Mouse (Mus musculus) MEL (cell line): Measurements from ENCODE around the gene Fgd4. TPM values are rescaled to one million over a fixed set of nuclear protein-coding genes. Genes with fewer than 3 reads are reported as not detected.

Source experiments
- DNase-seq: peaks from one replicate; pipeline ENCODE4 v3.0.0; 2011; ENCODE audit warnings: low read depth, low spot score
- H3K27ac ChIP-seq: 2 replicates; pipeline ENCODE4 v1.5.1; 2012; ENCODE audit warnings: low read depth, mild to moderate bottlenecking, control low read depth, low read length, moderate library complexity; ENCODE audit not compliant: control insufficient read depth
- H3K27me3 ChIP-seq, 2 experiments: fragments of 150-350 bp in 1 of 2; sonication (generic) in 1 of 2; 2 replicates each; pipeline ENCODE4 v1.6.1; 2012; ENCODE audit warnings: low read length in 2 of 2, mild to moderate bottlenecking in 2 of 2, improper control_type of control experiment in 1 of 2, moderate library complexity in 1 of 2; ENCODE audit not compliant: insufficient read depth in 2 of 2, control insufficient read depth in 1 of 2
- H3K36me3 ChIP-seq, 2 experiments: 2 replicates each; pipeline ENCODE4 v1.6.1; 2012 to 2014; ENCODE audit warnings: low read length in 2 of 2, improper control_type of control experiment in 1 of 2, inconsistent platforms in 1 of 2, mild to moderate bottlenecking in 1 of 2; ENCODE audit not compliant: insufficient read depth in 2 of 2, control insufficient read depth in 1 of 2
- H3K4me1 ChIP-seq, 2 experiments: fragments of 150-350 bp in 1 of 2; sonication (generic) in 1 of 2; 2 replicates each; pipeline ENCODE4 v1.6.1; 2012; ENCODE audit warnings: low read length in 2 of 2, improper control_type of control experiment in 1 of 2, mild to moderate bottlenecking in 1 of 2; ENCODE audit not compliant: insufficient read depth in 2 of 2, control insufficient read depth in 1 of 2
- H3K4me3 ChIP-seq, 2 experiments: fragments of 150-350 bp in 1 of 2; sonication (generic) in 1 of 2; 2 replicates each; pipeline ENCODE4 v1.5.1; 2012; ENCODE audit warnings: low read depth in 2 of 2, low read length in 2 of 2, mild to moderate bottlenecking in 2 of 2, moderate library complexity in 2 of 2, control low read depth in 1 of 2, improper control_type of control experiment in 1 of 2; ENCODE audit not compliant: control insufficient read depth in 1 of 2, insufficient read depth in 1 of 2
- H3K79me2 ChIP-seq: 2 replicates; pipeline ENCODE4 v1.6.1; 2012; ENCODE audit warnings: mild to moderate bottlenecking, low read length, moderate library complexity; ENCODE audit not compliant: control insufficient read depth, poor library complexity, insufficient read depth
- H3K9ac ChIP-seq: 2 replicates; pipeline ENCODE4 v1.6.1; 2012; ENCODE audit warnings: low read depth, mild to moderate bottlenecking, control low read depth, low read length, moderate library complexity; ENCODE audit not compliant: control insufficient read depth, poor library complexity, severe bottlenecking
- H3K9me3 ChIP-seq: fragments of 150-350 bp; sonication (generic); replicated peaks from 2 replicates; pipeline ENCODE4 v1.6.1; 2012; ENCODE audit warnings: mild to moderate bottlenecking, low read length, improper control_type of control experiment, moderate library complexity; ENCODE audit not compliant: insufficient read depth
- CHD1 ChIP-seq: IDR thresholded peaks from 2 replicates; pipeline ENCODE4 v1.6.1; 2012; ENCODE audit warnings: low read depth, mild to moderate bottlenecking, inconsistent platforms, low read length, improper control_type of control experiment
- ELF1 ChIP-seq: IDR thresholded peaks from 2 replicates; pipeline ENCODE4 v1.6.1; 2014; ENCODE audit warnings: low read depth, mild to moderate bottlenecking, inconsistent platforms, low read length, improper control_type of control experiment, moderate library complexity
- EP300 ChIP-seq, 2 experiments: IDR thresholded peaks; 2 replicates each; pipeline ENCODE4 v1.6.1; 2011; ENCODE audit warnings: improper control_type of control experiment in 2 of 2, low read length in 2 of 2, low read depth in 1 of 2, mild to moderate bottlenecking in 1 of 2
- ETS1 ChIP-seq: IDR thresholded peaks from 2 replicates; pipeline ENCODE4 v1.6.1; 2012; ENCODE audit warnings: low read depth, mild to moderate bottlenecking, inconsistent platforms, low read length, improper control_type of control experiment, moderate library complexity
- GABPA ChIP-seq: IDR thresholded peaks from 2 replicates; pipeline ENCODE4 v1.6.1; 2012; ENCODE audit warnings: low read depth, mild to moderate bottlenecking, inconsistent platforms, low read length, improper control_type of control experiment, moderate library complexity
- GATA1 ChIP-seq: IDR thresholded peaks from 2 replicates; pipeline ENCODE4 v1.6.1; 2011; ENCODE audit warnings: low read depth, low read length, improper control_type of control experiment
- JUND ChIP-seq: IDR thresholded peaks from 2 replicates; pipeline ENCODE4 v1.6.1; 2011; ENCODE audit warnings: low read depth, mild to moderate bottlenecking, improper control_type of control experiment, low read length
- KAT2A ChIP-seq: conservative IDR thresholded peaks from 2 replicates; pipeline ENCODE4 v1.6.1; 2012; ENCODE audit warnings: low read depth, low read length, improper control_type of control experiment, inconsistent platforms
- MAFK ChIP-seq: IDR thresholded peaks from 2 replicates; pipeline ENCODE4 v1.6.1; 2011; ENCODE audit warnings: low read depth, mild to moderate bottlenecking, low read length, improper control_type of control experiment, borderline replicate concordance
- MEF2A ChIP-seq: IDR thresholded peaks from 2 replicates; pipeline ENCODE4 v1.6.1; 2014; ENCODE audit warnings: low read depth, mild to moderate bottlenecking, inconsistent platforms, low read length, improper control_type of control experiment; ENCODE audit not compliant: poor library complexity, insufficient replicate concordance, severe bottlenecking; ENCODE audit errors: extremely low read depth
- MYB ChIP-seq: IDR thresholded peaks from 2 replicates; pipeline ENCODE4 v1.6.1; 2011; ENCODE audit warnings: mild to moderate bottlenecking, low read depth, low read length, improper control_type of control experiment
- MYC ChIP-seq: IDR thresholded peaks from 2 replicates; pipeline ENCODE4 v1.6.1; 2011; ENCODE audit warnings: low read depth, mild to moderate bottlenecking, low read length, improper control_type of control experiment, moderate library complexity
- NELFE ChIP-seq: IDR thresholded peaks from 2 replicates; pipeline ENCODE4 v1.6.1; 2011; ENCODE audit warnings: low read depth, low read length, improper control_type of control experiment
- NRF1 ChIP-seq: IDR thresholded peaks from 2 replicates; pipeline ENCODE4 v1.6.1; 2014; ENCODE audit warnings: low read depth, mild to moderate bottlenecking, inconsistent platforms, low read length, improper control_type of control experiment, moderate library complexity; ENCODE audit not compliant: poor library complexity, insufficient read depth, severe bottlenecking
- POLR2A ChIP-seq, 2 experiments: IDR thresholded peaks; 2 replicates each; pipeline ENCODE4 v1.6.1; 2011 to 2012; ENCODE audit warnings: low read length in 2 of 2, mild to moderate bottlenecking in 2 of 2, control low read depth in 1 of 2, improper control_type of control experiment in 1 of 2, low read depth in 1 of 2, moderate library complexity in 1 of 2; ENCODE audit not compliant: control insufficient read depth in 1 of 2, insufficient read depth in 1 of 2, poor library complexity in 1 of 2
- POLR2AphosphoS2 ChIP-seq: IDR thresholded peaks from 2 replicates; pipeline ENCODE4 v1.6.1; 2011; ENCODE audit warnings: low read length, improper control_type of control experiment
- RAD21 ChIP-seq: IDR thresholded peaks from 2 replicates; pipeline ENCODE4 v1.6.1; 2011; ENCODE audit warnings: mild to moderate bottlenecking, low read depth, low read length, improper control_type of control experiment
- RCOR1 ChIP-seq: IDR thresholded peaks from 2 replicates; pipeline ENCODE4 v1.6.1; 2012; ENCODE audit warnings: low read depth, mild to moderate bottlenecking, inconsistent platforms, low read length, improper control_type of control experiment
- SMC3 ChIP-seq: IDR thresholded peaks from 2 replicates; pipeline ENCODE4 v1.6.1; 2011; ENCODE audit warnings: low read depth, low read length, improper control_type of control experiment
- TBP ChIP-seq: IDR thresholded peaks from 2 replicates; pipeline ENCODE4 v1.8.0; 2011; ENCODE audit warnings: low read depth, low read length, improper control_type of control experiment
- UBTF ChIP-seq: IDR thresholded peaks from 2 replicates; pipeline ENCODE4 v1.6.1; 2012; ENCODE audit warnings: low read depth, mild to moderate bottlenecking, inconsistent platforms, low read length, improper control_type of control experiment, moderate library complexity, borderline replicate concordance; ENCODE audit not compliant: insufficient read depth
- USF2 ChIP-seq, 2 experiments: IDR thresholded peaks; 2 replicates each; pipeline ENCODE4 v1.6.1; 2011 to 2012; ENCODE audit warnings: improper control_type of control experiment in 2 of 2, low read length in 2 of 2, borderline replicate concordance in 1 of 2, inconsistent platforms in 1 of 2, low read depth in 1 of 2, mild to moderate bottlenecking in 1 of 2; ENCODE audit not compliant: insufficient read depth in 1 of 2
- ZC3H11A ChIP-seq: IDR thresholded peaks from 2 replicates; pipeline ENCODE4 v1.6.1; 2012; ENCODE audit warnings: low read depth, mild to moderate bottlenecking, inconsistent platforms, low read length, improper control_type of control experiment
- ZKSCAN1 ChIP-seq: IDR thresholded peaks from 2 replicates; pipeline ENCODE4 v1.6.1; 2012; ENCODE audit warnings: low read depth, mild to moderate bottlenecking, inconsistent platforms, low read length, improper control_type of control experiment, moderate library complexity
- ZNF384 ChIP-seq: IDR thresholded peaks from 2 replicates; pipeline ENCODE4 v1.6.1; 2012; ENCODE audit warnings: low read depth, mild to moderate bottlenecking, inconsistent platforms, low read length, improper control_type of control experiment
- polyA plus RNA-seq, 2 experiments: library from polyadenylated mRNA; stranded (reverse) in 1 of 2; unstranded in 1 of 2; fragments of >175 nt in 1 of 2; fragments of >200 nt in 1 of 2; gene quantifications; 2 replicates each; pipeline versions ENCODE4 v1.2.1 to v1.2.4; 2012; ENCODE audit warnings: low replicate concordance in 2 of 2, low read depth in 1 of 2; ENCODE audit not compliant: insufficient read length in 2 of 2, insufficient read depth in 1 of 2, missing spikeins in 1 of 2
- total RNA-seq: library from RNA; depleted of rRNA; stranded (reverse); fragments of 300-350 nt; gene quantifications from 2 replicates; pipeline ENCODE4 v1.2.3, GENCODE M21; 2012; rRNA removed

The Fgd4 gene
- total RNA-seq: 10.0 and 20.9 TPM in 2 replicates
- under 1 TPM in 1 of 2 experiments, not detected in 1; 0.03 TPM for polyA plus RNA-seq

- Histone ChIP-seq H3K36me3 (no peaks in the 10 kb centered on the region), H3K79me2 (no peaks in the 10 kb centered on the region), H3K27me3 (no peaks in the 10 kb centered on the region; a peak in 1 of 4 replicates), H3K27ac (no peak within 1 kb of the TSS), H3K4me1 (no peaks in the 10 kb centered on the region), H3K9ac (no peak within 1 kb of the TSS), H3K9me3 (no peaks in the 10 kb centered on the region), H3K4me3 (no peak within 1 kb of the TSS)
- no peak for DNase-seq
- no peak for TF ChIP-seq POLR2AphosphoS2
- no peak for TF ChIP-seq ZC3H11A
- no peak for TF ChIP-seq SMC3
- TF ChIP-seq USF2 (IDR thresholded peaks at IDR 0.05; ENCODE audit: borderline replicate concordance in 1 of 2, insufficient read depth in 1 of 2, low read depth in 1 of 2, low read length in 2 of 2): no peak
- no peak for TF ChIP-seq ZKSCAN1
- no peak for TF ChIP-seq GABPA
- no peak for TF ChIP-seq MYB
- no peak for TF ChIP-seq MEF2A
Observed at GRCm38 (mm10) chr16:16600461-16600860, at the start of gene Fgd4. Fgd4 (minus strand) TSS chr16:16600549.

- Histone ChIP-seq H3K36me3 (no peaks in the 10 kb centered on the region), H3K4me1 (no peaks in the 10 kb centered on the region), H3K27me3 (no peaks in the 10 kb centered on the region), H3K79me2 (no peaks in the 10 kb centered on the region), H3K27ac (no peak overlapping the region), H3K9ac (no peak overlapping the region), H3K4me3 (no peak overlapping the region), H3K9me3 (no peaks in the 10 kb centered on the region)
- TF ChIP-seq MAFK (no peak), GATA1 (peak; percentile 73), USF2 (IDR thresholded peaks at IDR 0.05; ENCODE audit: borderline replicate concordance in 1 of 2, insufficient read depth in 1 of 2, low read depth in 1 of 2, low read length in 2 of 2) (no peak), EP300 (IDR thresholded peaks at IDR 0.05; ENCODE audit: low read depth in 1 of 2, low read length in 2 of 2) (peak; percentile 25 to 52; a peak in 2 of 4 replicates)
- DNase-seq: peak; percentile 41
Observed at GRCm38 (mm10) chr16:16645148-16645547, 44.8 kb upstream of the Fgd4 start.

GRCm38 (mm10) chr16:16633730-16634129, 33.4 kb upstream of the Fgd4 start:
- DNase-seq: no peak
- Histone ChIP-seq H3K4me1 (no peaks in the 10 kb centered on the region), H3K9me3 (no peaks in the 10 kb centered on the region), H3K9ac (no peak overlapping the region), H3K4me3 (no peak overlapping the region), H3K36me3 (no peaks in the 10 kb centered on the region), H3K27ac (no peak overlapping the region), H3K79me2 (no peaks in the 10 kb centered on the region), H3K27me3 (no peaks in the 10 kb centered on the region)
- no peak for TF ChIP-seq GATA1
- TF ChIP-seq GABPA: no peak
- TF ChIP-seq ZKSCAN1: no peak
- TF ChIP-seq ELF1: no peak
- TF ChIP-seq NELFE: no peak
- TF ChIP-seq RAD21: no peak
- no peak for TF ChIP-seq NRF1
- TF ChIP-seq KAT2A: no peak
- TF ChIP-seq TBP: no peak
- TF ChIP-seq UBTF: no peak
- TF ChIP-seq RCOR1: no peak
- no peak for TF ChIP-seq MYC
- TF ChIP-seq JUND: no peak
- no peak for TF ChIP-seq POLR2A (IDR thresholded peaks at IDR 0.05; ENCODE audit: control insufficient read depth in 1 of 2, insufficient read depth in 1 of 2, low read depth in 1 of 2, low read length in 2 of 2, poor library complexity in 1 of 2)
- TF ChIP-seq CHD1: no peak
- TF ChIP-seq ZC3H11A: no peak
- no peak for TF ChIP-seq ETS1
- no peak for TF ChIP-seq ZNF384
